Mouse (Mus musculus) thymus, adult 2 months (tissue): ENCODE measurements around the gene Pla2g4e. TPM values are rescaled to one million over a fixed set of nuclear protein-coding genes. Genes with fewer than 3 reads are reported as not detected.

Experiments used
- DNase-seq: peaks from one replicate; pipeline ENCODE4 v3.0.0; 2021
- H3K27ac ChIP-seq: fragments of 200-500 bp; 2 replicates; pipeline ENCODE4 v1.5.1; 2012; ENCODE audit warnings: low read length, control low read depth; ENCODE audit not compliant: control insufficient read depth, insufficient read depth
- H3K27me3 ChIP-seq: fragments of 200-500 bp; 2 replicates; pipeline ENCODE4 v1.6.1; 2012; ENCODE audit warnings: mild to moderate bottlenecking, low read length, moderate library complexity, mixed read lengths; ENCODE audit not compliant: control insufficient read depth, insufficient read depth
- H3K36me3 ChIP-seq: fragments of 200-500 bp; 2 replicates; pipeline ENCODE4 v1.6.1; 2012; ENCODE audit warnings: mild to moderate bottlenecking, low read length, moderate library complexity; ENCODE audit not compliant: control insufficient read depth, insufficient read depth
- H3K4me1 ChIP-seq: fragments of 200-500 bp; replicated peaks from 2 replicates; pipeline ENCODE4 v1.6.1; 2012; ENCODE audit warnings: low read length; ENCODE audit not compliant: control insufficient read depth, insufficient read depth
- H3K4me3 ChIP-seq: fragments of 200-500 bp; 2 replicates; pipeline ENCODE4 v1.5.1; 2012; ENCODE audit warnings: mild to moderate bottlenecking, low read length, control low read depth, moderate library complexity; ENCODE audit not compliant: control insufficient read depth, insufficient read depth
- CTCF ChIP-seq: fragments of 200-500 bp; IDR thresholded peaks from 2 replicates; pipeline ENCODE4 v1.5.1; 2012; ENCODE audit warnings: mild to moderate bottlenecking, control low read depth, low read length, moderate library complexity, borderline replicate concordance; ENCODE audit not compliant: control insufficient read depth, poor library complexity, insufficient read depth; ENCODE audit errors: extremely low read depth
- POLR2A ChIP-seq: fragments of 200-500 bp; IDR thresholded peaks from 2 replicates; pipeline ENCODE4 v1.6.1; 2012; ENCODE audit warnings: mild to moderate bottlenecking, low read length, control low read depth, moderate library complexity; ENCODE audit not compliant: control insufficient read depth, poor library complexity, insufficient read depth; ENCODE audit errors: extremely low read depth
- WGBS: fragments of 180-500 bp; shearing (Covaris S2); methylation state at CpG from one replicate; pipeline ENCODE4 v1.1.7; 2018; 5-methylcytosine and 5-hydroxymethylcytosine counted together
- polyA plus RNA-seq: library from polyadenylated mRNA; depleted of rRNA; stranded (reverse); fragments of >200 nt; gene quantifications from 2 replicates; pipeline ENCODE4 v1.2.3, GENCODE M21; 2012

Pla2g4e gene
- polyA plus RNA-seq, 1 experiment = 0.61 TPM

DNA sequence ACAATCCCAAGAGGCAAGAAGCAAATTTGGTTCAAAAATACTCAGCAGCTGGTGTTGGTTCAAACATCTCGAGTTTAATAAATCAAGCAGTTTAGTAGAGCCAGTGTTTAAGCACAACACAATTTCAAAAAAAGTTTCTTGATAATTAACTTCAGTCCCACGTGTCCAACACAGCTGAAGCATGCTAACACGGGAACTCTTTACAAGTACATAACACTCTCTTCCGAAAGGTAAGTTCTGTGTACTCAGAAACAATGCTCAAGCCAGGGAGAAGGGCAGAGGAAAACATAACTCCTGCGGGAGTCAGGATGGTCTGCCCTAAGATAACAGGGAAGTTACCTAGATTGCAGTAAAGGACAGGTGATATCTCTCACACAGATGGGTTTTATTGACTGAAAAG, 102.8 kb downstream of the Pla2g4e start:
- TF ChIP-seq POLR2A = no peak
- no peak for TF ChIP-seq CTCF
- 89% methylated on average over 5 of the region's 5 CpGs for WGBS
- Histone ChIP-seq H3K36me3 (no peaks in the 10 kb centered on the region), H3K4me1 (no peaks in the 10 kb centered on the region), H3K27me3 (no peaks in the 10 kb centered on the region), H3K27ac (no peak overlapping the region), H3K4me3 (no peak overlapping the region)
- no peak for DNase-seq

DNA sequence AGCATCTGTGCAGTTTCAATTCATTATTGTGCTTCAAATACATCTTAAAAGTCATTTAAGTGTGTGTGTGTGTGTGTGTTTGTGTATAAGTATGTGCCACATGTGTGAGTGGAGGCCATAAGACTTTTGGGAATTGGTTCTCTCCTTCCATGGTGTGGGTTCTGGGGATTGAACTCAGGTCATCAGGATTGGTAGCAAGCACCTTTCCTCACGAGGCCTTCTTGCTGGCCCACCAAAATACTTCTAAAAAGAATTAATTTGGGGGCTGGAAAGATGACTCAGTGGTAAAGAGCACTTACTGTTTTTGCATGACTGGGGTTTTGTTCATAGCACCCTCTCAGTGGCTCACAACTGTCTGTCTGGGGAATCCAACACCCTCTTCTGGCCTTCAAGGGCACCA, 103.5 kb downstream of the Pla2g4e start:
- 97% methylated on average over 1 of the region's 1 CpGs for WGBS
- no peaks in the 10 kb centered on the region for H3K36me3 ChIP-seq
- DNase-seq = no peak

DNA sequence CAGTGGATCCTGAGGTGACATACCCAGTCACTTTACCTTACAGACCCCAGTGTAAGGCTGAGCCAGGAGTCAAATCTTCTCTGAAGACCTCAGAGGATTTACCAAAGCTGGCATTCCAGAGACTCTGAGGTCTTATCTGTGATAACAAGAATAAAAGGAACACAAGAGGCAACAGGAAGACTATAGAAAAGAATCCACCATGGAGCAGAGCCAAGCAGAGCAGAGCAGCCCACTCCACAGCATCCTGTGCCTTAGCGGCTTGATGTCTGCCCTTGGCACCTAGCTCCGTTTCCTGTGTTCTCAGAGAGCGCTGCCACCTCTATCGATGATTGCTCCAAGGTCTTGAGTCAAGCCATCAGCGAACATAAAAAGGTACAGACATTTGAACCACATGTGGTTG, 104.8 kb downstream of the Pla2g4e start:
- no peak for DNase-seq
- H3K4me3 ChIP-seq = no peak overlapping the region
- WGBS = 52% methylated on average over 5 of the region's 5 CpGs
- H3K27me3 ChIP-seq = no peaks in the 10 kb centered on the region
- H3K27ac ChIP-seq = no peak overlapping the region
- no peaks in the 10 kb centered on the region for H3K36me3 ChIP-seq
- TF ChIP-seq CTCF (no peak), POLR2A (no peak)
- no peaks in the 10 kb centered on the region for H3K4me1 ChIP-seq

More for the DNA sequence above, 103.5 kb downstream of the Pla2g4e start:
- H3K27me3 ChIP-seq = no peaks in the 10 kb centered on the region
- TF ChIP-seq POLR2A (no peak), CTCF (no peak)
- no peak overlapping the region for H3K4me3 ChIP-seq
- no peak overlapping the region for H3K27ac ChIP-seq
- H3K4me1 ChIP-seq = no peaks in the 10 kb centered on the region

DNA sequence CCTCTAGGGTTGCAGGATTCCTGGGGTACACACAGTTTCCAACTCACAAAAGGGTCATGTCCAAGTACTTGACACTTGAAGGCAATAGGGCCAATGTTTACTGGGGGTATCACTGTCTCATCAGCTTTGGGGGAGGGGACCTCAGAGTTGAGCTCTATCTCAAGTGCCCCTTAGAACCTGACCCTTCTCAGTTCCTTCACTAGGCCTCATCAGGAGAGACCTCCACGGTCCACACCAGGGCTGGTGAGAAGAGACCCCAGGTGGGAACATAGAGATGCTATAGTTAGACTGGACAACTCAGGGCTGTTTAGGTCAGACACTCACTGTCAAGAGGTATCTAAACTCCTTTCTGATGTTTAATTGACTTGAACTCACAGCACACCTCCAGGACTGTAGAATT, 106.0 kb downstream of the Pla2g4e start:
- no peaks in the 10 kb centered on the region for H3K36me3 ChIP-seq
- no peaks in the 10 kb centered on the region; the same call in 1 of the 2 replicates for H3K4me1 ChIP-seq
- DNase-seq = no peak

DNA sequence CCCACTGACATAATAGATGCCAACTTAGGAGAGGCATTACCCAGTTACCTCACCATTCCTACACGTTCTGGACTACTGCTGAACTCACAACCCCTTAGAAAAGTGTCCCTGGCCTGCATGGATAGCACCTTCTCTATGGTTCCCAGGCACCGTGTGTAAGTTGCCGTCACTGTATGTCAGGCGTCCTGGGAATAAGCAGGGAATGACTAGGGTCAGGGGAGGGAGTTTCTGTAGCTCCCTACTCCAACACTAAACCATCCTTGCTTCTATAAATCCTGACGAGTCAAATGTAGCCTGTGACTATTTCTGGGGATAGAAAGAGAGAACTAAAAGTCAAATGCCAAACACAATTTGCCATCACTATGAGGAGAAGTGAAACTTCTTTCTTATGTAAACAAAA, 107.9 kb downstream of the Pla2g4e start:
- no peak for DNase-seq
- 87% methylated on average over 5 of the region's 5 CpGs for WGBS
- Histone ChIP-seq H3K36me3 (no peaks in the 10 kb centered on the region), H3K27ac (no peak overlapping the region), H3K4me1 (no peaks in the 10 kb centered on the region; the same call in 1 of the 2 replicates), H3K27me3 (no peaks in the 10 kb centered on the region), H3K4me3 (no peak overlapping the region)
- no peak for TF ChIP-seq POLR2A
- TF ChIP-seq CTCF = no peak

More for the DNA sequence above, 106.0 kb downstream of the Pla2g4e start:
- TF ChIP-seq CTCF (no peak), POLR2A (no peak)
- 89% methylated on average over 1 of the region's 1 CpGs for WGBS
- Histone ChIP-seq H3K27ac (no peak overlapping the region), H3K27me3 (no peaks in the 10 kb centered on the region), H3K4me3 (no peak overlapping the region)

DNA sequence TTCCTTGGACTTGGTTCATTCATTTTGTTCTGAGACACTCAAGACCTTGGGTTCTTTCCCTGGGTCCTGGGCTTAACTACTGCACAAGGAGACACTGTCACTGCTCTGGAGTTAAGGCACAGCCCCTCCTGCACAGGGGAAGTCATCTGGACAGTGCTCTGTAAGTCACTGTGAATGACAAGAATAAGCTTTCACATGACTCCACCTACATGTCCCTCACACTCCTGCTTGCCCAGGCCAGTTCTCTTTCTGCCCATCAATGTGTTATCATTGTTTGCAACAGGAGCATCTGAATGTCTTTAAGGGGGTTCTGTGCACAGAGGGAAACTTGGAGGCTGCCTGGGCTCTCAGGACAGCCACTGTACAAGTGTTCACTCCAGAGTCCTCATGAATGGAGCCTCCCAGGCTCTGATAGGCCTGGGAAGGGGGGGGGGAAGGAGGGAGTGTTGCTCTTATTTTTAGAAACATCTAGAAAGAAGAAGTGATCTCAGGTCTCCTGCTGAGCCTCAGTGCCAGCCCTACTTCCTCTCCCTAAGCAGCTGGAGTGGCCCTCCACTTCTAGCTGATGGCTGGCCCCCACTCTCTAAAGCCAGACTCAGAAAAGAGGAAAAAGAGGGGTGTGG, 110.6 kb downstream of the Pla2g4e start:
- no peaks in the 10 kb centered on the region; the same call in 1 of the 2 replicates for H3K4me1 ChIP-seq
- H3K27ac ChIP-seq = no peak overlapping the region
- DNase-seq = no peak
- H3K27me3 ChIP-seq = no peaks in the 10 kb centered on the region
- no peak overlapping the region for H3K4me3 ChIP-seq
- H3K36me3 ChIP-seq = no peaks in the 10 kb centered on the region
- TF ChIP-seq CTCF (no peak), POLR2A (no peak)

DNA sequence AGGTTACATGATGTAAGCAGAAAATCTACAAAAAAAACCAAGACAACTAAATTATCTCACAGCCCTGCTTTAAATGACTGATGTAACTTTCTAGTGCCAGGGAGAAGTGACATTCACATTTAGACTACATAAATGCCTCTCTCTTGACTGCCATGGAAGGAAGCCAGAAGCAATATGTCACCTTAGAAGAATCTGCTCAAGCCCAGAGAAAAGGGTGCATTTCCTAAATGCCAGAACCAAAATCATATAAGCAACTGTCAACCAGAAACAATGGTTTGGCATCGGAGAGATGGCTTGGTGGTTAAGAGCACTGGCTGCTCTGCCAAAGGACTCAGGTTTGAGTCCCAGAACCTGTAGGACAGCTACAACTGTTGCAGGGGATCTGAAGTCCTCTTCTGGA, 113.3 kb downstream of the Pla2g4e start:
- no peaks in the 10 kb centered on the region; the same call in 1 of the 2 replicates for H3K4me1 ChIP-seq
- no peak overlapping the region for H3K4me3 ChIP-seq
- no peak overlapping the region for H3K27ac ChIP-seq
- TF ChIP-seq POLR2A (no peak), CTCF (no peak)
- no peak for DNase-seq
- no peaks in the 10 kb centered on the region for H3K36me3 ChIP-seq
- no peaks in the 10 kb centered on the region for H3K27me3 ChIP-seq
- 100% methylated on average over 1 of the region's 1 CpGs for WGBS
